Comparison of ENCODE assay signal across 8 mouse cellular contexts in the genomic region with DNA sequence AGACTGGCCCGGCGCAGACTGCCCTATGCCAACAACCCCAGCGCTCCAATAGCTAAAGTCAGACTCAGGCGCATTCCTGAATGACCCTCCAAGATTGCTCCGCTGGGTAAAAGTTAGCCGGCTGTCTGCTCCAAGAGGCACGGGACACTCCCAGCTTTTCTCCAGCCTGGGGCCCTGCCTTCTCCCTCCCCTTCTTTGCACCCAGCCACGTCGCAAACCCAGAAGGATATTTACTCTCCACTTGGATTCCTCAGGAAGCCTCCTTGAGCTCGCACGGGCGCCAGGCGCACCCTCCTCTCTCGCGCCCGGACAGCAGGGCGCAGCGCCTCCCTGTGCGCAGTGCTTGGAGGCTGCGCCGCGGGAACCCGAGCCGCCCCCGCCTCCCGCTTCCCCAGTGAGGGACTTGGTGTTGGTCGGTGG. TPM values are rescaled to one million over a fixed set of nuclear protein-coding genes. Genes with fewer than 3 reads are reported as not detected.
DNase-seq lines count a peak whose midpoint lies in the region; ATAC-seq and TF ChIP-seq lines count a peak whose summit lies in the region.

No protein-coding gene starts in this region.

- no peak for TF ChIP-seq CTCF in kidney, postnatal 0 days (IDR thresholded peaks at IDR 0.05; ENCODE audit: low read depth)

- no peak overlapping the region for H3K9ac ChIP-seq in kidney, postnatal 0 days (ENCODE audit: low read depth, low read length)
- no peak overlapping the region for H3K9ac ChIP-seq in forebrain, embryonic 11.5 days (ENCODE audit: low read length)
- H3K9ac ChIP-seq in limb, embryonic 14.5 days (ENCODE audit: low read depth, low read length, severe bottlenecking) = no peak overlapping the region
- H3K9ac ChIP-seq in neural tube, embryonic 14.5 days (replicated peaks; ENCODE audit: low read depth, low read length) = no peak overlapping the region

- H3K27me3 ChIP-seq in kidney, postnatal 0 days (ENCODE audit: insufficient read depth, low read length) = peaks cover 72% of the 10 kb centered on the region
- H3K27me3 ChIP-seq in forebrain, embryonic 11.5 days (ENCODE audit: control insufficient read depth, insufficient read depth, low read length) = peaks cover 78% of the 10 kb centered on the region
- H3K27me3 ChIP-seq in limb, embryonic 14.5 days (ENCODE audit: control insufficient read depth, insufficient read depth, low read length) = peaks cover 79% of the 10 kb centered on the region
- H3K27me3 ChIP-seq in neural tube, embryonic 14.5 days (ENCODE audit: control insufficient read depth, insufficient read depth, low read length) = peaks cover 72% of the 10 kb centered on the region

- no peak for ATAC-seq in kidney, postnatal 0 days (replicated peaks; ENCODE audit: low FRiP score, low read depth)
- ATAC-seq in forebrain, embryonic 11.5 days (replicated peaks; ENCODE audit: low FRiP score) = no peak; the same call in 1 of the 2 replicates
- ATAC-seq in limb, embryonic 14.5 days (ENCODE audit: low FRiP score, low read depth) = no peak
- peak; percentile 9; the same call in 1 of the 2 replicates for ATAC-seq in neural tube, embryonic 14.5 days (ENCODE audit: low read depth)

- peak overlapping the region; percentile 10 for H3K4me2 ChIP-seq in kidney, postnatal 0 days (ENCODE audit: low read length)
- peak overlapping the region; percentile 35 for H3K4me2 ChIP-seq in forebrain, embryonic 11.5 days (ENCODE audit: low read depth, low read length, severe bottlenecking)
- H3K4me2 ChIP-seq in limb, embryonic 14.5 days (replicated peaks; ENCODE audit: low read depth, low read length, severe bottlenecking) = peak overlapping the region; percentile 51; the same call in 1 of the 2 replicates
- peak overlapping the region; percentile 64 for H3K4me2 ChIP-seq in neural tube, embryonic 14.5 days (ENCODE audit: low read depth, low read length)

- H3K9me3 ChIP-seq in kidney, postnatal 0 days (replicated peaks; ENCODE audit: low read length) = no peaks in the 10 kb centered on the region
- H3K9me3 ChIP-seq in forebrain, embryonic 11.5 days (ENCODE audit: control insufficient read depth, low read length) = no peaks in the 10 kb centered on the region
- no peaks in the 10 kb centered on the region for H3K9me3 ChIP-seq in limb, embryonic 14.5 days (ENCODE audit: control insufficient read depth, low read length)
- H3K9me3 ChIP-seq in neural tube, embryonic 14.5 days (ENCODE audit: control insufficient read depth, low read length) = no peaks in the 10 kb centered on the region

- TF ChIP-seq POLR2A in limb, embryonic 14.5 days (IDR thresholded peaks at IDR 0.05; ENCODE audit: borderline replicate concordance, extremely low read depth, insufficient read depth, insufficient read length) = no peak

- no peak for DNase-seq in kidney, postnatal 0 days (ENCODE audit: low spot score)
- no peak for DNase-seq in kidney, adult 18-20 months
- peak; percentile 61 for DNase-seq in forebrain, embryonic 11.5 days (ENCODE audit: low spot score)
- no peak for DNase-seq in limb, embryonic 14.5 days (ENCODE audit: low spot score)
- no peak for DNase-seq in spleen, postnatal 36 days (ENCODE audit: low spot score in 2 of 2)
- no peak for DNase-seq in cerebellum, adult 11-12 months
- no peak for DNase-seq in left cerebral cortex, postnatal 14 days (ENCODE audit: low spot score in 2 of 2)

- intact Hi-C loops in left cerebral cortex, postnatal 14 days (cut with DNase I) = loop anchor here (10.0 kb wide), 1 partner anchor 876 kb away; no protein-coding TSS in a partner anchor

- WGBS in kidney, postnatal 0 days = under 1% methylated on average over 27 of the region's 27 CpGs
- WGBS in forebrain, embryonic 11.5 days = 0% methylated on average over 27 of the region's 27 CpGs
- WGBS in limb, embryonic 14.5 days = 2% methylated on average over 27 of the region's 27 CpGs
- 0% methylated on average over 27 of the region's 27 CpGs for WGBS in neural tube, embryonic 14.5 days

- peaks cover 7% of the 10 kb centered on the region for H3K4me1 ChIP-seq in kidney, postnatal 0 days (replicated peaks; ENCODE audit: insufficient read depth, low read length)
- H3K4me1 ChIP-seq in forebrain, embryonic 11.5 days (replicated peaks; ENCODE audit: control insufficient read depth, insufficient read depth, low read length) = peaks cover 28% of the 10 kb centered on the region; the same call in 1 of the 2 replicates
- peaks cover 14% of the 10 kb centered on the region for H3K4me1 ChIP-seq in limb, embryonic 14.5 days (ENCODE audit: control insufficient read depth, insufficient read depth, low read length)
- H3K4me1 ChIP-seq in neural tube, embryonic 14.5 days (ENCODE audit: control insufficient read depth, insufficient read depth, low read length) = peaks cover 23% of the 10 kb centered on the region

- no peaks in the 10 kb centered on the region for H3K36me3 ChIP-seq in kidney, postnatal 0 days (ENCODE audit: insufficient read depth, low read length)
- H3K36me3 ChIP-seq in forebrain, embryonic 11.5 days (ENCODE audit: control insufficient read depth, insufficient read depth, low read length) = no peaks in the 10 kb centered on the region
- H3K36me3 ChIP-seq in limb, embryonic 14.5 days (ENCODE audit: control insufficient read depth, insufficient read depth, low read length) = no peaks in the 10 kb centered on the region
- no peaks in the 10 kb centered on the region for H3K36me3 ChIP-seq in neural tube, embryonic 14.5 days (ENCODE audit: control insufficient read depth, insufficient read depth, low read length)

- no peak overlapping the region for H3K4me3 ChIP-seq in kidney, postnatal 0 days (replicated peaks; ENCODE audit: low read depth, low read length)
- H3K4me3 ChIP-seq in forebrain, embryonic 11.5 days (ENCODE audit: low read depth, low read length) = peak overlapping the region; percentile 31
- H3K4me3 ChIP-seq in limb, embryonic 14.5 days (replicated peaks; ENCODE audit: low read length) = peak overlapping the region; percentile 5; the same call in 1 of the 2 replicates
- no peak overlapping the region for H3K4me3 ChIP-seq in neural tube, embryonic 14.5 days (ENCODE audit: low read depth, low read length)

- no peak overlapping the region for H3K27ac ChIP-seq in kidney, postnatal 0 days
- 0 out of 2 replicates have a peak overlapping the region, but pooled peaks have one; percentile 12 for H3K27ac ChIP-seq in forebrain, embryonic 11.5 days (ENCODE audit: low read depth, low read length)
- no peak overlapping the region for H3K27ac ChIP-seq in limb, embryonic 14.5 days (replicated peaks; ENCODE audit: low read depth, low read length)
- H3K27ac ChIP-seq in neural tube, embryonic 14.5 days (ENCODE audit: low read depth, low read length) = no peak overlapping the region

RNA-seq across cellular contexts. Expression of gene Shh, which starts 8.2 kb away (rescaled TPM):
- 0.64 and 0.75 TPM in 2 replicates for polyA plus RNA-seq in kidney, postnatal 0 days (2015; fragmentation: Nextera tagmentation; extraction: Ambion mirVana)
- polyA plus RNA-seq in forebrain, embryonic 11.5 days (2014; fragmentation: Nextera tagmentation; extraction: Ambion mirVana) = 1.9 and 2.3 TPM in 2 replicates
- polyA plus RNA-seq in limb, embryonic 14.5 days (2012; rRNA removed) = 0.33 and 0.37 TPM in 2 replicates
- polyA plus RNA-seq in limb, embryonic 14.5 days (2014; fragmentation: Nextera tagmentation; extraction: Ambion mirVana) = 0.06 TPM in 1 of 2 replicates, not detected in the other
- polyA plus RNA-seq in neural tube, embryonic 14.5 days (2014; fragmentation: Nextera tagmentation; extraction: Ambion mirVana) = 0.68 and 0.86 TPM in 2 replicates
- total RNA-seq in left cerebral cortex, postnatal 14 days (2021) = 1 to 10 TPM; 2.9 to 3.4 TPM

Comparison
In these comparisons a context has a peak if more than half of its experiments do, and no peak if none do; other contexts are left out.
1. H3K4me2 ChIP-seq: peak in every context shown above with its lines; median percentile 64 in neural tube, embryonic 14.5 days; 51 in limb, embryonic 14.5 days; 35 in forebrain, embryonic 11.5 days; 10 in kidney, postnatal 0 days.
2. H3K4me3 ChIP-seq: peak in forebrain, embryonic 11.5 days (single experiment) and limb, embryonic 14.5 days (single experiment); none in kidney, postnatal 0 days (single experiment) and neural tube, embryonic 14.5 days (single experiment).